Mouse (Mus musculus): ENCODE data around the gene Exoc8. TPM values are rescaled to one million over a fixed set of nuclear protein-coding genes. Genes with fewer than 3 reads are reported as not detected.

The Exoc8 gene
- 1 to 10 TPM; 7.7 to 8.8 TPM for total RNA-seq (2021)
- long read RNA-seq, experiment 1, full-length matches to known transcripts, result 3 of 3 reads
- long read RNA-seq, experiment 1, partial matches to known transcripts, result 0 of 3 reads
- long read RNA-seq, experiment 1, other reads (novel, unspliced or antisense), result 0 of 3 reads
- long read RNA-seq, experiment 2, full-length matches to known transcripts, result 7 of 7 reads
- long read RNA-seq, experiment 2, partial matches to known transcripts, result 0 of 7 reads
- long read RNA-seq, experiment 2, other reads (novel, unspliced or antisense), result 0 of 7 reads

GRCm38 (mm10) chr8:124897386-124898250 is at the start of gene Exoc8, which contains the start of gene Sprtn:
Gene Exoc8 (minus strand): TSS chr8:124897705.
Gene Sprtn (plus strand): TSS chr8:124897886.
- intact Hi-C loops (cut with DNase I; ENCODE audit: low total_unique reads), result loop anchor here (10.0 kb wide), 1 partner anchor 47 kb away; the partner anchor contains the start of gene Egln1

GRCm38 (mm10) chr8:124944406-124944805 is 46.9 kb upstream of the Exoc8 start:
- intact Hi-C loops (cut with DNase I; ENCODE audit: low total_unique reads), result loop anchor here (10.0 kb wide), 1 partner anchor 50 kb away; the partner anchor contains the start of genes Exoc8 and Sprtn
- DNase-seq, result no peak

More at GRCm38 (mm10) chr8:124897386-124898250, at the start of gene Exoc8, which contains the start of gene Sprtn:
- peak; percentile 96 for DNase-seq

GRCm38 (mm10) chr8:124943801-124944200 is 46.3 kb upstream of the Exoc8 start:
- DNase-seq, result no peak
- intact Hi-C loops (cut with DNase I; ENCODE audit: low total_unique reads), result loop anchor here (10.0 kb wide), 1 partner anchor 49 kb away; the partner anchor contains the start of genes Exoc8 and Sprtn

- intact Hi-C loops (cut with DNase I; ENCODE audit: low total_unique reads), result no loop called here
- no peak for DNase-seq
Observed at GRCm38 (mm10) chr8:124937293-124937692, 39.8 kb upstream of the Exoc8 start.

GRCm38 (mm10) chr8:124936699-124937098 is 39.2 kb upstream of the Exoc8 start:
- intact Hi-C loops (cut with DNase I; ENCODE audit: low total_unique reads), result no loop called here
- no peak for DNase-seq

GRCm38 (mm10) chr8:124935116-124935515 is 37.6 kb upstream of the Exoc8 start:
- intact Hi-C loops (cut with DNase I; ENCODE audit: low total_unique reads), result no loop called here
- no peak for DNase-seq

- intact Hi-C loops (cut with DNase I; ENCODE audit: low total_unique reads), result no loop called here
- no peak for DNase-seq
Observed at GRCm38 (mm10) chr8:124932435-124932834, 34.9 kb upstream of the Exoc8 start.

- intact Hi-C loops (cut with DNase I; ENCODE audit: low total_unique reads), result no loop called here
Observed at GRCm38 (mm10) chr8:124930649-124931048, 33.1 kb upstream of the Exoc8 start.

GRCm38 (mm10) chr8:124930086-124930485 is 32.6 kb upstream of the Exoc8 start:
- intact Hi-C loops (cut with DNase I; ENCODE audit: low total_unique reads), result no loop called here
- no peak for DNase-seq

More at GRCm38 (mm10) chr8:124930649-124931048, 33.1 kb upstream of the Exoc8 start:
- DNase-seq, result no peak

- intact Hi-C loops (cut with DNase I; ENCODE audit: low total_unique reads), result no loop called here
- DNase-seq, result peak; percentile 47
Observed at GRCm38 (mm10) chr8:124929006-124929405, 31.5 kb upstream of the Exoc8 start.

GRCm38 (mm10) chr8:124926351-124926771 is 28.9 kb upstream of the Exoc8 start:
- peak; percentile 54 for DNase-seq
- intact Hi-C loops (cut with DNase I; ENCODE audit: low total_unique reads), result no loop called here

GRCm38 (mm10) chr8:124925544-124926266 is 28.2 kb upstream of the Exoc8 start:
- intact Hi-C loops (cut with DNase I; ENCODE audit: low total_unique reads), result no loop called here
- DNase-seq, result no peak

GRCm38 (mm10) chr8:124923971-124924652 is 26.6 kb upstream of the Exoc8 start:
- peak; percentile 73 for DNase-seq
- intact Hi-C loops (cut with DNase I; ENCODE audit: low total_unique reads), result no loop called here

- intact Hi-C loops (cut with DNase I; ENCODE audit: low total_unique reads), result no loop called here
- DNase-seq, result no peak
Observed at GRCm38 (mm10) chr8:124922490-124923089, 25.1 kb upstream of the Exoc8 start.

GRCm38 (mm10) chr8:124921369-124922279 is 24.1 kb upstream of the Exoc8 start:
- intact Hi-C loops (cut with DNase I; ENCODE audit: low total_unique reads), result no loop called here
- DNase-seq, result peak; percentile 40

- intact Hi-C loops (cut with DNase I; ENCODE audit: low total_unique reads), result no loop called here
- no peak for DNase-seq
Observed at GRCm38 (mm10) chr8:124917741-124918484, 20.4 kb upstream of the Exoc8 start.

GRCm38 (mm10) chr8:124914061-124914460 is 16.6 kb upstream of the Exoc8 start:
- DNase-seq, result no peak
- intact Hi-C loops (cut with DNase I; ENCODE audit: low total_unique reads), result loop anchor here (5.0 kb wide), 1 partner anchor 33 kb away; the partner anchor contains the start of gene Egln1
